Mouse (Mus musculus): Measurements from ENCODE around the gene Cdh4.

DNA sequence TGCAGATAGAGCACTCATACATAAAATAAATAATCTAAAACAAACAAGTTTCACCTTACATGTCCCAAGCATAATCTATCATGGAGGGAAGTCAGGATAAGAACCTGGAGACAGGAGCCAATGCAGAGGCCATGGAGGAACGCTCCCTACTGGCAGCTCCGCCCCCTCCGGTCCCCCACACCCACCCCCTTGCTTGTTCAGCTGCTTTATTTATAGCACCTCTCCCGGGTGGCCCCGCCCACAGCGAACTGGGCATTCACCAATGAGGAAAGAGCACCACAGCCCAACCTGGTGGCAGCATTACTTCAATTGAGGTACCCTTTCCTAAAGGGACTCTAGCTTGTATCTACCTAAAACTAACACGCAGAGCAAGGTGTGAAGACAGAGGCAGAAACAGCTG lies 442.3 kb downstream of the Cdh4 start:
- TF ChIP-seq POLR2AphosphoS2 (IDR thresholded peaks at IDR 0.05; ENCODE audit: insufficient read length, low read depth) (no peak), USF1 (IDR thresholded peaks at IDR 0.05; ENCODE audit: low read depth) (no peak), MAX (IDR thresholded peaks at IDR 0.05; ENCODE audit: low read depth) (no peak), CEBPB (IDR thresholded peaks at IDR 0.05; ENCODE audit: insufficient read depth, poor library complexity, severe bottlenecking) (no peak), POLR2A (IDR thresholded peaks at IDR 0.05; ENCODE audit: insufficient read length, low read depth) (no peak), MYOG (IDR thresholded peaks at IDR 0.05; ENCODE audit: control insufficient read depth in 1 of 3, insufficient read depth in 1 of 3, insufficient read length in 2 of 3, low read depth in 2 of 3) (no peak), E2F4 (IDR thresholded peaks at IDR 0.05; ENCODE audit: insufficient read depth) (no peak)

Data from myocyte (in vitro differentiated cells).